Mouse (Mus musculus) thymus, adult 2 months (tissue): ENCODE results near the gene Arap1.

Experiments used
- CTCF ChIP-seq: fragments of 200-500 bp; IDR thresholded peaks from 2 replicates; pipeline ENCODE4 v1.5.1; 2012; ENCODE audit warnings: mild to moderate bottlenecking, control low read depth, low read length, moderate library complexity, borderline replicate concordance; ENCODE audit not compliant: control insufficient read depth, poor library complexity, insufficient read depth; ENCODE audit errors: extremely low read depth
- POLR2A ChIP-seq: fragments of 200-500 bp; IDR thresholded peaks from 2 replicates; pipeline ENCODE4 v1.6.1; 2012; ENCODE audit warnings: mild to moderate bottlenecking, low read length, control low read depth, moderate library complexity; ENCODE audit not compliant: control insufficient read depth, poor library complexity, insufficient read depth; ENCODE audit errors: extremely low read depth

DNA sequence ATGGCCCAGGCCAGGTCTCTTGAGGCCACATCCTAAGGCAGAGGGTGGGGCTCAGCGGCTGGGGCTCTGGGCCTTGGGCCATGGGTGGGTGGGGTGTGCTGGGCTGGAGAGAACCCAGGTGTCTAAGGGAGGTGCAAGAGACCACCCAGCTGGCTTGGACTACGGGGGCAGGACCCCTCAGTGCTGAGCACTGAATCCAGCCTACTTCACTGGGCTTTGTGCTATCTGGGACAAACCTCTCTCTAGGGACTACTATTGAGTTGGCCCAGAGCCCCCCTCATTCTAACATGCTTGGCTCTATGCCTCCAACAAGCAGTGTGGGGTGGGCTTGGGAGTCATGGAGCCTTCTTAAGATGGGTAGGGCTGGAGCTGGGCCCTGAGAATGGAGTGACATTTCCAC lies 47.6 kb downstream of the Arap1 start:
- TF ChIP-seq CTCF: no peak
- no peak for TF ChIP-seq POLR2A
